Mouse (Mus musculus): ENCODE results near the gene Pard6a.

Pard6a gene

DNA sequence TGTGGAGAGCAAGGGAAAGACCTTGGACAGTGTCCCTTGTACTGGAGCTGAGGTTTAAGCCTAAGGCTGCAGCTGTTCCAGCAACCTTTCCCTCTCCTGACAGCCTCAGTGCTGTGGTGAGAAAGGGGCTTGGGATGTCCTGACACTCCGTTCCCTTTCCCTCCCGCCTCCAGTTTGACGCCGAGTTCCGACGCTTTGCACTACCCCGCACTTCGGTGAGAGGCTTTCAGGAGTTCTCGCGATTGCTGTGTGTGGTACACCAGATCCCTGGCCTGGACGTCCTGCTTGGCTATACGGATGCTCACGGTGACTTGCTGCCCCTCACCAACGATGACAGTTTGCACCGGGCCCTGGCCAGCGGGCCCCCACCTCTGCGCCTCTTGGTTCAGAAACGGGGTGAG lies 1.1 kb downstream of the Pard6a start:
- DNase-seq = peak; percentile 46 to 57

DNA sequence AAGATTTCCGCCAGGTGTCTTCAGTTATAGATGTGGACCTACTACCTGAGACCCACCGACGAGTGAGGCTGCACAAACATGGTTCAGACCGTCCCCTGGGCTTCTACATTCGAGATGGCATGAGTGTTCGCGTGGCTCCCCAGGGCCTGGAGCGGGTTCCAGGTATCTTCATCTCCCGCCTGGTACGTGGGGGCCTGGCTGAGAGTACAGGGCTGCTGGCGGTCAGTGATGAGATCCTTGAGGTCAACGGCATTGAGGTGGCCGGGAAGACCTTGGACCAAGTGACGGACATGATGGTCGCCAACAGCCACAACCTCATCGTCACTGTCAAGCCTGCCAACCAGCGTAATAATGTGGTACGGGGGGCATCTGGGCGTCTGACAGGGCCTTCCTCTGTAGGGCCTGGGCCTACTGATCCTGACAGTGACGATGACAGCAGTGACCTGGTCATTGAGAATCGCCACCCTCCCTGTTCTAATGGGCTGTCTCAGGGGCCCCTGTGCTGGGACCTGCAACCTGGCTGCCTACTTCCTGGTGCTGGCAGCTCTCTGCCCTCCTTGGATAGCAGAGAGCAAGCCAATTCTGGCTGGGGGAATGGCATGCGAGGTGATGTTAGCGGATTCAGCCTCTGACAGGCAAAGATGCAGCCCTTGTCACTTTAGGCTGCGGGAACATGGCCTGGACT lies 1.9 kb downstream of the Pard6a start:
- DNase-seq = peak; percentile 38 to 46

DNA sequence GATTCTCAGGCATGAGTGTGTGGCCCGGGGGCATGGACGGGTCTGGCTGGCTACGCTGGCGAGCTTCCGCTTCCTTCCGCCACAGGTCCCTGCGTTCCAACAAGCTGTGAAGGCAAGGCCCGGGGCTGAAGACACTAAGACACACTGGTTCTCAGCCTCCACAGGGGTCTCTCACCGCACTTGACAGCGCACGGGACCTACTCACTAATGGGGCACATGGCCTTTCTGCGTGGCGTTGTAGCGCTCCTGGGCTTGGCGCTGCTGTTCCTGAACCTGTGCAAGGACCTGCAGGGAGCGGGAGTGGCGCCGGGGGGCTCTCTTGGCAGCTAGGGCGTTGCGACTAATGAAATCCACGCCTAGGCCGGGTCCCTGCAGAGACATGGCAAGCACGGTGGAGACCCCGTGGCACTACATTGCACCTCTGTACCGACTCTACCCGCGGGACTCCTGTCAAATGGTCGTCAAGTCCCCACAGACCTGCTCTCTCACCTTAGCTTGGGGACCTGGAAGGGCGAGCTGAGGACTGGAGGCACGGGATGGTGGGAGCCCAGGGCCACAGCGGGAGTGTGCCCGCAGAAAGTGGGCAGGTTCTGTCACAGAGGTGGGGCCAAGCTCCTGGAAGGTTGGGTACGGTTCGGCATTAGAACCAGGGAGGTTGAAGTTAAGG lies 3.3 kb downstream of the Pard6a start:
- DNase-seq = peak; percentile 64 to 67

DNA sequence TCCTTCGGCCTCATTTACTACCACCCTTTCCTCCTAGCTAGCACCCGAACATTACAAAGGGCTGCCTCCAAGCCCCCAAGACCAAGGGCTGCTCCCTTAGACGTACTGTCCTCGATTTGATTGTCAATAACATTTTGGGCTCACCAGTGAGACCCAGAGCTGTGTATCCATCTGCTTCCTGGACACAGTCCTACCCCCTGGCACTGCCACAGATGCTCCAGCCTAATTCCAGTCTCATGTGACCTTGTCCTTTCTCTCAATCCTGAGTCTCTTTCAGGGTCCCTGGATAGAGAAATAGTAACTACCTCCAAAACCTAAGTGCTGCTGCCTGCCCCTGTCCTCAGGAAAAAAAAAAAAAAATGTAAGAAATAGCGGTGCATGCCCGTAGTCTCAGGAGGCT lies 4.0 kb downstream of the Pard6a start:
- peak; percentile 91 to 93 for DNase-seq

DNA sequence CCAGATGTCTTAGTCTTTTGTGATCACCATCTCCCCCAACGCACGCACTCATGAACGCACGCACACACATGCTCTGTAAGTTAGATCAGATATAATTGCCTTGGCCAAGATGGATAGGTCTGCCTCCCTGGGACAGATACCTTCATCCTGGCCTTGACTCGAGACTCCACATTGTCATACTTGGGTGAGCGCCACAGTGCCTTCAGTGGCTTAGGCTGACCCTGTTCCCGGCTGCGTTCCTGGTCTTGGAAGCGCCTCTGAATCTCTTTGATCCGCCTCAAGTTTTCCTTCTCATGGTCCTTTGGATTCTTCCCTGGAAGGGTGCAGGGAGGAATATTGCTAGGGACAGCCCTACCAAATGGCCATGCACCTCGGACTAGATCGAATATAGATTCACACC lies 5.5 kb downstream of the Pard6a start:
- DNase-seq = peak; percentile 48 to 53

DNA sequence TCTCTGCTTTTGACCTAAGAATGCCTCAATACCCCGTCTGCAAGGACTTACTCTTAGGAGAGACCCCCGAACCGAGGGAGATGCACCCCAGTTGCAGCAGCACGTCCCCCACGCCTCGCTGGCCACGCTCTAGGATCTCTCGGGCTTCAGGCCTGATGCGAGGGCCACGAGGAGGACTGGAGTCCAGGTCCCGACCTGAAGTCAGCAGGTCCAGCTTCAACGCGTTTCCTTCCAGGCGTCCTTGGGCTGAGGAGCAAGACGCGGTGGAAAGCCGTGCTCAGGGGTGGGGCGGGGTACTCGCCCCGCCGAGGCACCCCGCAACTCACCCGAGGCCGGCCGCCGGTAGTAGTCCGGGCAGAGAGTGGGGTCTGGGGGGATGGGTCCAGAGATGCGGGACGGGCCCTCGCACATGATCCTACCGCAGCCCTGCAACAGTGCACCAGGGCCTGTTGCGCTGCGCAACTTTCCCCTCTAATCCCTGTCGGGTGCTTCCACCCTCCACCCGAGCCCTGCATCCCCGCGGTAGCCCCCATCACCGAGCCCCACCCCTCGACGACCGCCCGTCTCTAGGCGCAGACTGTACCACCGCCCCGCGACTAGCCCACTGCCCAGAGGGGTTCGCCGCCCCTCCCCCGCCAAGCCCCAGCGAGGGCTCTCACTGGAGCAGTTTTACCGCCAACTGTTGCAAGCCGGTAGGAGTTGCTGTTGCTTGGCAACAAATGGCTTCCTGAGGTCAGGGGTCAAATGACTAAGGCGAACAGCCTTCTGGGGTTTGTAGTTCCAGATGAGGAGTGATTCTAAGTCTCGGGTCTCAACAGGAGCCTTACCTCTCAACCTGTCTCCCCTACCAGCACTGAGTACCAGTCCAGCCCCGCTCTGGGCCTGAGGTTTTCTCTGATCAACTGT lies 6.8 kb downstream of the Pard6a start, which contains the start of the genes 4933405L10Rik and Enkd1:
Gene 4933405L10Rik (plus strand): TSS at position 158 of the 906 bp plus-strand sequence.
Gene Enkd1 (minus strand): TSS at position 713 of the 906 bp plus-strand sequence.
- DNase-seq = peak; percentile 93 to 95

DNA sequence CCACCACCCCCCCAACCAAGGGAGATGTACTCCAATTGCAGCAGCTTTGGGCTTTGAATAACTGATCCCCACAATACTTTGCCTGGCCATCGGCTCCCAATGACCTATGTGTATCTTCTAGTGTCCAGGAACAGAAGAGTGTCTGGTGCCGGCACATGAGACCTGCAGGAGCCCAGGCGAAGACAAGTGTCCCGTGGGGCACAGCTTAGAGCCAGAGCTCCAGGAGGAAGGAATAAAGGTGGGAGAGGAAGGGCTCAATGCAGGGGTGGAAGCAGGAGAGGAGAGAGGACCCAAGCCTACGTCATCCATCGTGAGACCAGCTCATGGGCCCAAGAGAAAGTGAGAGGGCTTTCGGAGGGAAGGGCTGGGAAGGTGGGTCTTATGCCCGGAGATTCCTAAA lies 7.7 kb downstream of the Pard6a start:
- no peak for DNase-seq

DNA sequence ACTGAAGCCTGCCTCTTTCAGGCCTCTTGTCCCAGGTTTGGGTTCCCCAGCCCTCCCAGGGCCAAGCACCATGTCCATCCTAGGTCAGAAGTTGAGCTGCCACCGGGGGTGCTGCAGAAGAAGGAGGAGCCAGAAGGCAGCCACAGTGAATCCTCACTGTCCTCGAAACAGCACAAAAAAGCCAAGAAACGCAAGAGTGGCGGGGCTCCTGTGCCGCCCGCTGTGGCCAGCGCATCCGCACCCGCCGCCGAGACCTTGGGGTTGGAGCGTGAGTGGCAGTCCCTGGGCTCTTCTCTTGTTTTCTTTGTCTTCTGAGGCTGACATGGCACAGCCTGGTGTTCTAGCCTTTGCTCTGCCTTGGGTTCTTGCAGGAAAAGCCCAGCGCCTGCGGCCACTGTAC lies 8.4 kb downstream of the Pard6a start:
- DNase-seq = no peak

DNA sequence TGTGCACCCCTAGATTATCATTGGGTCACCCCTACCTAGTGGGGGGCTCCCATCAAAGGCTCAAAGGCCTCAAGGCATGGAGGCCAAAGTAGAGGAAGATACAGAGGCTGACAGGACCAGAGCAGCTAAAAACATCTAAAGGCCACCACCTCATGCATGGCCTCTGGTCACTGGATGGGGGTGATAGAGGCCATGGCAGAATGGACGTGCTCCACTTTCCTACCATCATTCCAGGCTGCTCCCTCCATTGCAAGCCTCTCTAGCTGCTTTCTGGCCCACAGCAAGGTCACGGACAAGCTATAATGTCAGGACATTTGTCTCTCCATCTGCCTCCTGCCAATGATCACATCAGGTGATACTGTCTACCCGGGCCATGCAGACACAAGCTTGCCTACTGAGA lies 11.3 kb downstream of the Pard6a start:
- no peak for DNase-seq

DNA sequence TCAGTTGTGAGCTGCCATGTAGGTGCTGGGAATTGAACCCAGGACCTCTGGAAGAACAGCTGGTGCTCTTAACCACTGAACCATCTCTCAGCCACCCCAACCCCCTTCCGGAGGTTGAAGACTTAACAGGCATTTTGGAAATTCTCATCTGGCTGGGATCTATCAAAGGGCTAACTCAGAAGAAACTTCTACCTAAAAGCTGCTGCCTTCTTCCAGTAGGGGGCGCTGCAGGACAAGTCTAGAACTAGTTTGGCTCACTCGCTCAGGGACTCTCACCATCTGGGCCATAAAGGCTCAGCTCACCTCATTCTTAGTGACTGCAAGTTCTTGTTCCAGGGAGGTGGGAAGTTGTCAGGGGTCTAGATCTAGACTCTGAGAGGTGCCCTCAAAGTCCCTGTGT lies 13.2 kb downstream of the Pard6a start:
- peak; percentile 95 to 98 for DNase-seq

DNA sequence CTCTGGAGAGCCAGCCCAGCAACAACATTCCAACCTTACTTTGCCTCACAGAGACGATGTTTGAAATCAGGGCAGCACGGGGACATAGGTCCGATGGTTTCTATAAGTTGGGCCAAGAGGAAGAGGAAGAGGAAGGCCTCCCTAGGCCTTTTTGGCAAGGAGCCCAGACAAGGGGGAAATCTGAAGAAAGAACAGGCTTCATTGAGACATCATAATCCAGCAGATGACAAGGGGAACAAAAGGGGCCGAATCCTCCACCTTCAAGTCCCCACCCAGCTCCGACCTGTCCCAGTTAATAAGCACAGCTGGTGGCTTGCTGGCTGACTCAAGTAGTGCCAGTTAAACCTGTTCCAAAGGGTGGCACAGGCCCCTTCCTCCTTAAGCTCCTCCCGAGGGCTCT lies 14.1 kb downstream of the Pard6a start:
- no peak for DNase-seq

DNA sequence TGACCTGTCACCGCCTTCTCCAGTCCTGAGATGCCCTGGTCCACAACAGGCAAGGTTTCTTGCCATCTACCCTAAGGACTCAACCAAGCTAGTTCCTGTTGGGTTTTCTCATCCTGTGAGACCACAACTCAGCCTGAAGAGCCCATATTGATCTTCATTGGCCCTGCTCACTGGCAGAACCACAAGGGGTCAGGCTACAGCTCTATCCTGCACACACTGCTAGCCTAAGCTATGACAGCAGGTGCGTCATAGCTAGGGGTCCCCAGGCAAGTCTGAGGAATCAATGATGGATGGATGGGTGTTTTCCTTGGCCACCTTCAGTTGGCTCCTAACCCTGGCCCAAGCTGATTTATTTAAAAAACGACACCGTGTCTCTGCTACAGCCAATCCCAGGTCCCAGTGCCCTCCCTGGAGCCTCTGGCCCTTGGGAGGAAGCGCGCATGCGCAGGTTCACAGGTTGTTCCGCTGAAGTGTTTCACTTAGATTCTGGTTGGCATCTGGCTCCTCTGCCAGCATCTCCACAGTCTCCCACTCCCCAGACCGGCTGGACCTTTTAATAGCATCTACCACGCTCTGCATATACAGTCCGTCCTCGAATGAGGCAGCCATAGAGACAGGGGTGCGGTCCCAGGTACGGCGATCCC lies 15.5 kb downstream of the Pard6a start:
- DNase-seq = no peak

DNA sequence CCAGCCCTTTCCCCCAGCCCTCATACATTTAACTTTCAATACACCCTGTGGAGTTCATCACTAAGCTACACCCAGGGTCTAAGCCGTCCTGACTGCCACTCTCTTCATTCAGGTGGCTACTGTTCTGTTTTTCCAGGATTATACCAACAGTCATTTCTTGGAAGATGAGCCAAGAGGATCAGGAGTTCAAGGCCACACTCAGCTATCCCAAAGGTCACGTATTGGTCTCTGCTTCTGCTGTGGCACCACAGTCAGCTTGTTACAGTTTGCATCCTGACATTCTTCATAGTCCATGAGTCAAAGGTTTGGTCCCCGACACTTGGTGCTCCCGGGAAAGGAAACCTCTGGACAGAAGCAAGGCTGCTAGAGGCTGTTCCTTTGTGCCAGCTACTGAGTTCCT lies 18.7 kb downstream of the Pard6a start:
- no peak for DNase-seq

DNA sequence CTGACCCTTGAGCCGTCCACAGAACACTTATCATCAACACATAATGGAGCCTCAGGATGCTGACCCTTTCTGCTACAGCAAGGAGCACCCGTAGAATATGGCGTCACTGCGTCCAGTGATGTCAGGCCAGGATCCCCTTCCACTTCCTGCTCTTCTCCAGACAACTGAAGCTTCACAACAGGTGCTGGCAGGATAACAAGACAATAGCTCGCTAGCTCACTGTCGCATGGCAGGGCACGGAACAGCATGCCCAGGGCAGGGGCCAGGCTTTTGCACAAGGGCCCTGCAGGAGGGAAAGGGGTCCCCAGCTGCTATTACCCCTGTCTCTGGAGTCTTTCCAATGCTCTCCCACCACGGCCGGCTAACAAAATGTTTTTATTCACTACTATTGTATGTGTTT lies 21.9 kb downstream of the Pard6a start:
- peak; percentile 61 to 70 for DNase-seq

DNA sequence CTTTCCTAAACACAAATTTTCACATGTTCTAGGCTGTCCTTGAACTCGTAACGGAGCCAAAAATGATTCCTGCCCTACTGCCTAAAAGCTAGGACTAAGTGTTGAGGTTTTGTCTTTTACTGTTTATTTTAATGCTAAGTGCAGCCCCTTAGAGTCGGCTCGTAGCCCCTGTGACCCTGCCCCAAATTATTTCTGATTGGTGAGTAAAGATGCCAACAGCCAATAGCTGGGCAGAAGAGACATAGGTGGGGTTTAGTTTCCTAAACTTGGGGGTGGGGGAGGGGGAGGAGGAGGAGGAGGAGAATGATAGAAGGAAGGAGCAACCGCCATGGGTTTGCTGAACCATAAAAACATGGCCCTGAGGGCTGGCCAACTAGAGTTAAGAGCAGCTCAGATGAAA lies 24.8 kb downstream of the Pard6a start:
- DNase-seq = no peak

DNA sequence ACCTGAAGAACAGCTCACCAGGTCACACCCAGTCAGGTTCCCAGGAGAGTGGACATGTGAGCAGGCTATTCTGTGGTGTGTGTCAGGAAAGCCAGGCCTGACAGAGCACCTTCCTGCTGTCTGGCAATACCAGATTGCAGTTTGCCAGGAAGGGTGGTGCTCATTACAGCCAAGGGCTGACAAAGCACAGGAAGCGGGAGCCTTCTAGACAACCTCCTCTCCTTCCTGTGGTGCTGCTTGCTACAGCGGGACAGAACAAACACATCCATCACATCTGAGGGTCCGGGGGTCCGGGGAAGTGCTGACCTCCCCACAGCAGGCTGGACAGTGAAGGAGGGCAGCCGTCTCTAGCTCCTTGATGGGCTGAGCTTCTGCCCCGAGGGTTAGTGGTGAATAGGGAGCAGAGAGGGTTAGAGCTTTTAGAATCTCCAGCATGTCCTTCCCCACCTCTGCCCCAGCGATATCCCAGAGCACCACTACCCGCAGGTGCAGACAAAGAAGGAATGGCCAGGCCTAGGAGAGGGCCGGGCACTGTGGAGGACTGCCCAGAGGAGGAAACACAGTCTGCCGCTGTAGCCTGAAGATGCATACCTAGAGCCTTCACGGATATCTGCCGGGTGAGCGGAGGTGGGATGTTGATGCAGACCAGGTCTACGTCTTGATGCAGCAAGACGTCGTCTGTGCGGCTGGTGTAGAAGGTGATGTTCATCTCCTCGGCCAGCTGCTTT lies 26.6 kb downstream of the Pard6a start:
- no peak for DNase-seq

DNA sequence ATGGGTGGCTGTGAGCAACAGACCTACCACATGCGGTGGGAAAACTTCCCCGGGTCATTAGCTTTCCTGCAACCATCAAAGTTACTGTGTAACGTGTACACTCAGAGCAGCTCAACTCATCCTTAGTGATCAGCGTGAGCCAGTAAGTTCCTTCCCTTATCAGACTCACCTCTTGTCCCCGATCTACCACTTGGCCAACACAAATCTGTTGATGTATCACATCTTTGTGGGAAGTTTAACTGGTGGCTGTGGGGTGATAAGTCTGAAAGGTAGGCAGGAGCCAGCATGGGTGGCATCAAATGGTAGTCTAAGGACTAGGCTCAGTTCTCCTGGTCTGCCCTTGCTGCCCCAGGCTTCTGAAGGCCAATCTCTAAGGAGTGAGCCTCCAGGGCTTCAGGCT lies 31.2 kb downstream of the Pard6a start:
- DNase-seq = no peak

DNA sequence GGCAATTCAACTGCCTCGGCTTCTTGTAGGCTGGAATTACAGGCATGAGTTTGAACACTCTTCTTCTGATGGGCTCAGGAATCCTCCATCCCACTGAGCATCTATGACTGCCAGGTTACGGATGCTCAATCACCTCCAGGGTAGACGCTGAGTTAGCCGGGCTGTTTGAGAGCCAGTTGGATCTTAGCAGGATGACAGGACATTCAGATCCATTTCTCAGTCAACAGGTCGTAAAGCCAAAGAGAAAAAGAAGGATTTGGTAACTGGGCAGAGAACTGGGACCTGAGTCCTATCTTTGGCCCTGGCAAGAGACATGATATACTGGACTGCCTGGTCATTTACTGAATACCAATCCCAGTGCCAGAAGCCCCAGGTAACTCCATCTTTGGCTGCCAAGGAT lies 38.3 kb downstream of the Pard6a start:
- no peak for DNase-seq

DNA sequence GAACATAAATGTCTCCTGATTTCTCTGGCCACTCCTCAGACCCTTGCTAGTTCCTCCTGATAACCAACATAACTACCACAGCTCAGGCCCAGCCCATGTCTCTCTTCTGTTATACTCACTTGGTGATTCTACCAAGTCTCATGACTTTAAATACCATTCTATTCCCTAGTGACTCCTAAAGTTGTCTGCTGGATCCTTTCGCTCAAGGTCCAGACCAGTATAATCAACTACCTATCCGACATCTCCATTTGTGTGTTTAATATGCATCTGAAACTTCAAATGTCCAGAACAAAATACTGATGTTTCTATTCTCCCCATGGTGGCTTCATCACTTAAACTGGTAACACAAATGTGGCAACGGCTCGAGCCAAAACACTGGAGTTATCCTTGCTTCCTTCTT lies 42.4 kb downstream of the Pard6a start:
- DNase-seq = no peak

DNA sequence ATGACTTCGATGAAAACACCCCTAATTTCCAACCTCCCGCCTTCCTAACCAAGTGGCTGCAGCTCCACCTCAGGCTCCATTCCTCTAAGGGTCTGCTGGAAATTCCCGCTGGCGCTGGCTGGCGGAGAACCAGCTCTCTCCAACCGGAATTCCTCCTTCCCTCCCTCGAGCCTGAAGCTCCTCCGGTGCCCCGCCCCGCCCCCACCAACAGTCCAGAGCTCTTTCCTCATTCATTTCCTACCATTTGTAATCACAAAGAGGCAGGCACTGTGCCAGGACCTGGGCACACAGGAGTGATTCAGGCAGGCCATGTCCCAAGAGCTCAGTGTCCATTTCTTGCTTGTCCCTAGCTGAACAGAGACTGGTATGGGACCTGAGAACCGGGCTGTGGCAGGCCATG lies 49.7 kb downstream of the Pard6a start:
- DNase-seq = peak; percentile 76 to 79
